Mouse (Mus musculus) CH12.LX (cell line): Measurements from ENCODE around the gene Asic2. TPM values are rescaled to one million over a fixed set of nuclear protein-coding genes. Genes with fewer than 3 reads are reported as not detected.

ENCODE experiments used
- DNase-seq: peaks from one replicate; pipeline ENCODE4 v3.0.0-alpha.2; 2013; ENCODE audit errors: extremely low read depth
- H3K27ac ChIP-seq: 2 replicates; pipeline ENCODE4 v1.5.1; 2012; ENCODE audit warnings: low read depth, mild to moderate bottlenecking, control low read depth, moderate library complexity; ENCODE audit not compliant: insufficient read depth
- H3K27me3 ChIP-seq: replicated peaks from 2 replicates; pipeline ENCODE3; 2012; ENCODE audit warnings: inconsistent platforms
- H3K36me3 ChIP-seq, 2 experiments: replicated peaks in 1 of 2; 2 replicates each; pipeline versions ENCODE3 to v1.6.1; 2012; ENCODE audit warnings: inconsistent platforms in 1 of 2, low read length in 1 of 2, mild to moderate bottlenecking in 1 of 2, mixed read lengths in 1 of 2, moderate library complexity in 1 of 2; ENCODE audit not compliant: control insufficient read depth in 1 of 2, insufficient read depth in 1 of 2
- H3K4me1 ChIP-seq, 2 experiments: 2 replicates each; pipeline ENCODE4 v1.6.1; 2012; ENCODE audit warnings: inconsistent platforms in 1 of 2, moderate library complexity in 1 of 2; ENCODE audit not compliant: insufficient read depth in 2 of 2, control insufficient read depth in 1 of 2
- H3K4me2 ChIP-seq: 2 replicates; pipeline ENCODE4 v1.6.1; 2012; ENCODE audit warnings: low read depth, mild to moderate bottlenecking, control low read depth; ENCODE audit not compliant: poor library complexity, insufficient read depth, severe bottlenecking
- H3K4me3 ChIP-seq, 3 experiments: fragments of 150-350 bp in 1 of 3; sonication (generic) in 1 of 3; replicated peaks in 1 of 3; 2 replicates each; pipeline versions ENCODE3 to v1.5.1; 2011 to 2012; ENCODE audit warnings: low read depth in 2 of 3, low read length in 2 of 3, mild to moderate bottlenecking in 2 of 3, moderate library complexity in 2 of 3, control low read depth in 1 of 3, improper control_type of control experiment in 1 of 3, inconsistent platforms in 1 of 3, mixed read lengths in 1 of 3; ENCODE audit not compliant: poor library complexity in 1 of 3
- H3K79me2 ChIP-seq: replicated peaks from 2 replicates; pipeline ENCODE4 v1.6.1; 2012; ENCODE audit warnings: mild to moderate bottlenecking, moderate library complexity; ENCODE audit not compliant: control insufficient read depth, poor library complexity, insufficient read depth, severe bottlenecking; ENCODE audit errors: extremely low read depth
- H3K9ac ChIP-seq: 2 replicates; pipeline ENCODE4 v1.6.1; 2012; ENCODE audit warnings: low read depth, mild to moderate bottlenecking, control low read depth, moderate library complexity; ENCODE audit not compliant: insufficient read depth
- H3K9me3 ChIP-seq: replicated peaks from 2 replicates; pipeline ENCODE3; 2012; ENCODE audit warnings: low read length, inconsistent platforms, mixed read lengths
- CHD2 ChIP-seq: IDR thresholded peaks from 2 replicates; pipeline ENCODE4 v1.6.1; 2011; ENCODE audit warnings: low read length, improper control_type of control experiment
- CTCF ChIP-seq, 2 experiments: IDR thresholded peaks in 1 of 2; conservative IDR thresholded peaks in 1 of 2; 2 replicates each; pipeline ENCODE4 v1.5.1; 2011 to 2012; ENCODE audit warnings: low read depth in 2 of 2, low read length in 2 of 2, improper control_type of control experiment in 1 of 2, inconsistent platforms in 1 of 2, mild to moderate bottlenecking in 1 of 2, moderate library complexity in 1 of 2
- ELF1 ChIP-seq: IDR thresholded peaks from 2 replicates; pipeline ENCODE4 v1.6.1; 2014; ENCODE audit warnings: low read depth, mild to moderate bottlenecking, inconsistent platforms, low read length, improper control_type of control experiment
- GABPA ChIP-seq: IDR thresholded peaks from 2 replicates; pipeline ENCODE4 v1.6.1; 2012; ENCODE audit warnings: low read depth, low read length, improper control_type of control experiment, inconsistent platforms; ENCODE audit not compliant: insufficient replicate concordance
- IRF4 ChIP-seq: IDR thresholded peaks from 2 replicates; pipeline ENCODE4 v1.6.1; 2014; ENCODE audit warnings: low read depth, mild to moderate bottlenecking, inconsistent platforms, low read length, improper control_type of control experiment
- JUN ChIP-seq: IDR thresholded peaks from 2 replicates; pipeline ENCODE4 v1.6.1; 2011; ENCODE audit warnings: low read depth, mild to moderate bottlenecking, low read length, improper control_type of control experiment, moderate library complexity; ENCODE audit not compliant: insufficient read depth
- MAFK ChIP-seq: IDR thresholded peaks from 2 replicates; pipeline ENCODE4 v1.6.1; 2011; ENCODE audit warnings: low read length, improper control_type of control experiment; ENCODE audit not compliant: insufficient replicate concordance
- MAX ChIP-seq: IDR thresholded peaks from 2 replicates; pipeline ENCODE4 v1.6.1; 2011; ENCODE audit warnings: low read length, improper control_type of control experiment
- MAZ ChIP-seq: IDR thresholded peaks from 2 replicates; pipeline ENCODE4 v1.6.1; 2012; ENCODE audit warnings: low read depth, mild to moderate bottlenecking, inconsistent platforms, low read length, improper control_type of control experiment, moderate library complexity
- MEF2A ChIP-seq: IDR thresholded peaks from 2 replicates; pipeline ENCODE4 v1.6.1; 2014; ENCODE audit warnings: low read depth, mild to moderate bottlenecking, inconsistent platforms, low read length, improper control_type of control experiment, borderline replicate concordance
- MXI1 ChIP-seq: IDR thresholded peaks from 2 replicates; pipeline ENCODE4 v1.6.1; 2011; ENCODE audit warnings: mild to moderate bottlenecking, low read depth, low read length, improper control_type of control experiment
- MYC ChIP-seq: IDR thresholded peaks from 2 replicates; pipeline ENCODE4 v1.6.1; 2011; ENCODE audit warnings: low read depth, mild to moderate bottlenecking, improper control_type of control experiment, low read length
- NRF1 ChIP-seq: IDR thresholded peaks from 2 replicates; pipeline ENCODE4 v1.6.1; 2014; ENCODE audit warnings: low read depth, mild to moderate bottlenecking, inconsistent platforms, low read length, improper control_type of control experiment, moderate library complexity
- SIN3A ChIP-seq: IDR thresholded peaks from 2 replicates; pipeline ENCODE4 v1.6.1; 2012; ENCODE audit warnings: low read length, improper control_type of control experiment, inconsistent platforms
- TCF12 ChIP-seq: IDR thresholded peaks from 2 replicates; pipeline ENCODE4 v1.6.1; 2014; ENCODE audit warnings: low read depth, mild to moderate bottlenecking, inconsistent platforms, low read length, improper control_type of control experiment
- USF1 ChIP-seq: IDR thresholded peaks from 2 replicates; pipeline ENCODE4 v1.6.1; 2014; ENCODE audit warnings: low read depth, mild to moderate bottlenecking, inconsistent platforms, low read length, improper control_type of control experiment
- ZKSCAN1 ChIP-seq: IDR thresholded peaks from 2 replicates; pipeline ENCODE4 v1.6.1; 2012; ENCODE audit warnings: low read depth, inconsistent platforms, low read length, improper control_type of control experiment, borderline replicate concordance
- ZMIZ1 ChIP-seq: IDR thresholded peaks from 2 replicates; pipeline ENCODE4 v1.6.1; 2012; ENCODE audit warnings: low read depth, mild to moderate bottlenecking, inconsistent platforms, low read length, improper control_type of control experiment
- dilution Hi-C: fragments of 300-500 bp; cut with MboI; formaldehyde crosslinking; loops from 2 replicates; pipeline ENCODE4 v1.14.3; 2020; ENCODE audit warnings: low sequenced_read_pairs; ENCODE audit not compliant: extremely low pct_unique_long_range_greater_than_20kb, extremely low pct_ligation_motif_present
- in situ Hi-C: fragments of 300-500 bp; cut with MboI; formaldehyde crosslinking; loops from 3 replicates; pipeline ENCODE4 v1.14.3; 2019; ENCODE audit warnings: low sequenced_read_pairs, low pct_ligation_motif_present, low pct_unique_long_range_greater_than_20kb, mixed read lengths
- polyA plus RNA-seq: library from polyadenylated mRNA; unstranded; fragments of >175 nt; gene quantifications from 2 replicates; pipeline ENCODE4 v1.2.1, GENCODE M21; 2012; ENCODE audit warnings: low read depth; ENCODE audit not compliant: insufficient read length
- total RNA-seq, 2 experiments: library from RNA; depleted of rRNA; stranded (reverse); fragments of 300-350 nt in 1 of 2; fragments of >200 nt in 1 of 2; gene quantifications; 2 replicates each; pipeline ENCODE4 v1.2.3; 2012 to 2014

The Asic2 gene
- total and polyA plus RNA-seq, 3 experiments = not detected

DNA sequence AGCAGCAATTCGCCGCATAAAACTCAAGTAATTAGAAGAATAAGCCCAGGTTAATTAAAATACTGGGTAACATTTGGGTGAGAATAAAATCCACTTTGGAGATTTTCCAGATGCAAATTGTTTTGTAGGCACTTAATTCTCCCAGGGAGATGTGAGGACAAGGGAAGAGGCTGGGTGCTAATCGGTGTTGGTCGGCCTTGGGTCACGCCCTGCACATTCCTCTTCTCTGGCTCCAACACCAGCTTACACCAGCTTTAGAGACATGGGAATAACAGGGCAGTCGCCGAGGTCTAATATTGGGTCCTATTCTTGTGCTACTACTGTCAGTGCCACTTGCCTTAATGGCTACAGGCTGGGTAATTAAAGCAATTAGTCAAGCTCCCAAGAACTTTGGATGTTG is 783.5 kb downstream of the Asic2 start:
- no peaks in the 10 kb centered on the region for H3K4me1 ChIP-seq
- H3K4me2 ChIP-seq = no peak overlapping the region
- H3K4me3 ChIP-seq = no peak overlapping the region
- no peaks in the 10 kb centered on the region for H3K79me2 ChIP-seq
- no peak for DNase-seq
- dilution Hi-C loops = no loop called here
- H3K9me3 ChIP-seq = no peaks in the 10 kb centered on the region
- H3K27me3 ChIP-seq = peaks cover 84% of the 10 kb centered on the region
- no peaks in the 10 kb centered on the region for H3K36me3 ChIP-seq
- in situ Hi-C loops = no loop called here
- H3K9ac ChIP-seq = no peak overlapping the region
- H3K27ac ChIP-seq = no peak overlapping the region
- no peak for TF ChIP-seq JUN
- TF ChIP-seq MAFK = no peak
- no peak for TF ChIP-seq ELF1

DNA sequence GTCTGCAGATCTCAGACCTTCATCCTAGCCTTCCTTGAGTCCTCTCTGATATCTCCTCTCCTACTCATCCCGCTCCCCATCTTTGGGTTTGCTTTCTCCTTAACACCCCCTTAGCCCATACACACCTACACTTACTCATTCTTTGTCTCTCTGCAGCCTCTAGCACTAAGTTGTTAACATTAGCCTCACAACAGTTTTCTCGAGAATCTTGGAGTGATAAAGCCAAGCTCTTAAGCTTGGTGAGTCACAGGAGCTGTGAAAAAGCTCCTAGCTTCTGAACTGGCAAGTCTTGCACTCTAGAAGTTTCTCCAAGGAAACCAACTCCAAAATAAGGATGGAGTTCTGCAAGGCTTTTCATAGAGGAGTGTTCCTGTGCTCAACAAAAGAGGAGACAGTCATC is 803.4 kb downstream of the Asic2 start:
- Histone ChIP-seq H3K36me3 (no peaks in the 10 kb centered on the region), H3K9me3 (peaks cover 13% of the 10 kb centered on the region), H3K27ac (no peak overlapping the region), H3K4me3 (no peak overlapping the region), H3K79me2 (no peaks in the 10 kb centered on the region), H3K4me2 (no peak overlapping the region), H3K9ac (no peak overlapping the region), H3K4me1 (no peaks in the 10 kb centered on the region), H3K27me3 (peaks cover 85% of the 10 kb centered on the region)
- TF ChIP-seq ZKSCAN1 (no peak), CHD2 (no peak), USF1 (no peak), ZMIZ1 (no peak), MEF2A (no peak), SIN3A (no peak), NRF1 (no peak), JUN (no peak), TCF12 (no peak), MAX (no peak), MYC (no peak), MAZ (no peak), CTCF (conservative IDR thresholded peaks at IDR 0.05 in 1 of 2, IDR thresholded peaks at IDR 0.05 in 1 of 2; ENCODE audit: low read depth in 2 of 2, low read length in 2 of 2) (no peak), GABPA (no peak), MXI1 (no peak), ELF1 (no peak), IRF4 (no peak)
- dilution Hi-C loops = no loop called here
- in situ Hi-C loops = no loop called here
- no peak for DNase-seq
